Mouse (Mus musculus) forebrain, embryonic 13.5 days (tissue): ENCODE data around the gene Med29. TPM values are rescaled to one million over a fixed set of nuclear protein-coding genes. Genes with fewer than 3 reads are reported as not detected.

Source experiments
- ATAC-seq: fragments of 200-750 bp; cut with Nextera tagmentation; 2 replicates; pipeline ENCODE4 v1.8.0; 2017
- H3K27ac ChIP-seq: fragments of 300-500 bp; sonication (generic); 2 replicates; pipeline ENCODE4 v1.5.1; 2015; ENCODE audit warnings: inconsistent platforms, mild to moderate bottlenecking, moderate library complexity
- H3K27me3 ChIP-seq: fragments of 300-500 bp; sonication (generic); 2 replicates; pipeline ENCODE4 v1.6.1; 2015; ENCODE audit warnings: mild to moderate bottlenecking, inconsistent platforms
- H3K36me3 ChIP-seq: fragments of 300-500 bp; sonication (generic); 2 replicates; pipeline ENCODE4 v1.6.1; 2015; ENCODE audit warnings: mild to moderate bottlenecking, inconsistent platforms; ENCODE audit not compliant: poor library complexity, severe bottlenecking
- H3K4me1 ChIP-seq: fragments of 300-500 bp; sonication (generic); 2 replicates; pipeline ENCODE4 v1.6.1; 2015; ENCODE audit warnings: inconsistent platforms
- H3K4me2 ChIP-seq: fragments of 300-500 bp; sonication (generic); 2 replicates; pipeline ENCODE4 v1.6.1; 2015; ENCODE audit warnings: inconsistent platforms, mild to moderate bottlenecking, moderate library complexity
- H3K4me3 ChIP-seq: fragments of 300-500 bp; sonication (generic); 2 replicates; pipeline ENCODE4 v1.5.1; 2015; ENCODE audit warnings: mild to moderate bottlenecking, inconsistent platforms
- H3K9ac ChIP-seq: fragments of 300-500 bp; sonication (generic); 2 replicates; pipeline ENCODE4 v1.6.1; 2015; ENCODE audit warnings: mild to moderate bottlenecking, inconsistent platforms
- H3K9me3 ChIP-seq: fragments of 300-500 bp; sonication (generic); replicated peaks from 2 replicates; pipeline ENCODE4 v1.6.1; 2016; ENCODE audit warnings: inconsistent platforms
- WGBS: fragments of 180-500 bp; shearing (Covaris S2); methylation state at CpG from one replicate; pipeline ENCODE4 v1.1.7; 2015; 5-methylcytosine and 5-hydroxymethylcytosine counted together
- polyA plus RNA-seq: library from polyadenylated mRNA; unstranded; fragments of >200 nt; fragmentation: Nextera tagmentation; extraction: Ambion mirVana; gene quantifications from 2 replicates; pipeline ENCODE4 v1.2.1, GENCODE M21; 2015

Gene Med29
- polyA plus RNA-seq, 1 experiment from 2014 or later = 49.3 TPM

DNA sequence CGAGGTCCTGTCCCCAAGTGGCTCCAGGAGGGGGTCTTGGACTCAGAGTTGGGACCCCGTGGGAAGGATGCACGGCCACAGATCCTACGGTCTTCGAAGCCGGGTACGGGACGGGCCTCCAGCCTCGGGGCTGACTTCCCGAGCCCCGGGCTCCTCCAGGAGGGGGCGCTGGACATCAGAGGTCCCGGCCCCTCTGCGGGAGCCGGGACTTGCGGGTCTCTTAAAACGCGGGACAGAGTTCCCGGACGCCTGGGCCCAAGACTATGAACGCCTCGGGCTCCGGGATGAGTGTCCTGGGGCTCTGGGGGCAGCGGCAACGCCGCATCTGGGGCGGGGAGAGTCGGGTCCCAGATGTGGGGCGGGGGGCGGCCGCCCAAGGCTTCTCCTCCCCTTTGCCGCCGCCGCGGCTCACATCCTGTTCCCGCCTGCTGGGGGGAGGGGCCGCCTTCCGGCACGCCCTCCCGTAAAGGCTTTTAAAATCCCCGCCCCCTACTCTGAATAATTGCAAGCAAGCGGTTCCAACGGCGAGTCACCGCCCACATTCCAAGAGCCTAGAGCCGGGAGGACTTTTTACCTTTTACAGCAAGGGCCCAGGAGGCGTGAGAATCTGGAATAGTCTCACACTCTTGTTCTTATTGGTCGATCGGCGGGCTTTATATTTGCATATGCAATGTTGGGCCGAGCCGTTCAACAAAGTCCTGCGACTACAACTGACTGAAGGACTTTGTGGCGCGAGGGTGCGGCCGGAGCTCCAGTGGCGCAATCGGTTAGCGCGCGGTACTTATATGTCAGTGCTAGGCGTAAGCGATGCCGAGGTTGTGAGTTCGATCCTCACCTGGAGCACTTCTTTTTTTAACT lies 20.0 kb downstream of the Med29 start, which contains the start of gene Plekhg2:
Gene Plekhg2, minus strand, starts transcription at position 349 of the 858 bp plus-strand sequence.
- H3K4me1 ChIP-seq = peaks cover 48% of the 10 kb centered on the region
- H3K4me2 ChIP-seq = peak within 1 kb of the TSS; percentile 87
- peak within 1 kb of the TSS; percentile 88 for H3K27ac ChIP-seq
- no peaks in the 10 kb centered on the region for H3K27me3 ChIP-seq
- no peaks in the 10 kb centered on the region for H3K9me3 ChIP-seq
- H3K36me3 ChIP-seq = peaks cover 22% of the 10 kb centered on the region
- peak; percentile 80 for ATAC-seq
- H3K4me3 ChIP-seq = peak within 1 kb of the TSS; percentile 81
- under 1% methylated on average over 59 of the region's 66 CpGs for whole genome bisulfite sequencing
- peak within 1 kb of the TSS; percentile 88 for H3K9ac ChIP-seq

DNA sequence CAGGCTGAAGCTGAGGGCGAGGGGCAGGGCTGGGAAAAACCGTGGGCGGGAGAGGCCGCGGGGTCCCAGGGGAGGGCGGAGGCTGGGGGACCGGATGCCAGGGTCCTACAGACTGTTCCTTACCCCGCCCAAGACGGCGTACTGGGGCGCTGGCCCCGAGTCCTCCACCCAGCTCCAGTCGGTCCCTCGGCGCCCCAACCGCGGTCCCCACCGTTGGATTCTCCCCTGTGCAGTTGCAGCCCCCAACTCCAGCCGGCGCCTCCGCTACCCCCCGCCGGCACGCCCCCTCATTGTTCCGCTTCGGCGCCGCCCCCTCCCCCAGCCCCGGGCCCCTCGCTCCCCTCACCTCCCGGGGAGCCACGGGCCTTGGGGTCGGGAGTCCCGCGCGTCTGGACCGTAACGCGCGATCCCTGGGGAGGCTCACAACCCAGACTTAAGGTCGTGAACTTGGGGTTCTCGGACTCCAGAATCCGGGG lies 21.0 kb downstream of the Med29 start:
- Histone ChIP-seq H3K4me2 (peak overlapping the region; percentile 87), H3K9me3 (no peaks in the 10 kb centered on the region), H3K4me1 (peaks cover 42% of the 10 kb centered on the region), H3K27ac (peak overlapping the region; percentile 88), H3K27me3 (no peaks in the 10 kb centered on the region), H3K36me3 (peaks cover 32% of the 10 kb centered on the region), H3K4me3 (peak overlapping the region; percentile 81), H3K9ac (peak overlapping the region; percentile 88)
- peak; percentile 4; the same call in 1 of the 2 replicates for ATAC-seq
- under 1% methylated on average over 21 of the region's 43 CpGs for WGBS

DNA sequence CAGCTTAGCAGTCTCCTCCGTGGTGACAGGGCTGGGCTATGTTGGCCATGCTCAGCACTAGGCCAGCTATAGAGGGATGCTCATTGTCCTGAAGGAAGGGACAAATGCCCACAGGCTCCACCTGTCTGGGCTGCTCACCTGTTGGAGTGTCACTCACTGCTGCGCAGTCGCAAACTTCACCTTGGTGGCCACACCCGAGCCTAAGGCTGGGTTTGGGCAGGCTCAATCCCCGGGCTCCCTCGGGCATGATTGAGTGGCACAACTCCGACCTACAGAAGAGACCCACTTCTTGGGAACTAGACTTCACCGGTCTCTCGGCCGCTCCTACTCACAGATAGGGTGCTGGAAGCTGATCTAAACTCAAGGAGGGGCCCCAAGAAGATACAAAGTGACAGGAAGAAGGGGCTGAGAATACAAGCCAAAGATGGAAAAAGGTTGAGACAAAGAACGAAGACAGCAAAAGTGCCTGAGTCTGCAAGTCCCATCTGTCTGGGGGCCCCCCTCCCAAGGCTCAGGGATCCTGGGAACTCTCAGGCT lies 21.5 kb downstream of the Med29 start:
- H3K4me2 ChIP-seq = peak overlapping the region; percentile 87
- H3K4me1 ChIP-seq = peaks cover 37% of the 10 kb centered on the region
- H3K27ac ChIP-seq = peak overlapping the region; percentile 88
- H3K4me3 ChIP-seq = peak overlapping the region; percentile 81
- H3K36me3 ChIP-seq = peaks cover 37% of the 10 kb centered on the region
- H3K9ac ChIP-seq = peak overlapping the region; percentile 88
- ATAC-seq = no peak
- H3K27me3 ChIP-seq = no peaks in the 10 kb centered on the region
- H3K9me3 ChIP-seq = no peaks in the 10 kb centered on the region
- 6% methylated on average over 11 of the region's 11 CpGs for WGBS

- peaks cover 30% of the 10 kb centered on the region for H3K4me1 ChIP-seq
- peak overlapping the region; percentile 88 for H3K9ac ChIP-seq
- ATAC-seq = no peak
- peak overlapping the region; percentile 87 for H3K4me2 ChIP-seq
- no peaks in the 10 kb centered on the region for H3K27me3 ChIP-seq
- WGBS = 92% methylated on average over 14 of the region's 14 CpGs
- H3K4me3 ChIP-seq = peak overlapping the region; percentile 81
- no peaks in the 10 kb centered on the region for H3K9me3 ChIP-seq
- H3K27ac ChIP-seq = no peak overlapping the region
- H3K36me3 ChIP-seq = peaks cover 47% of the 10 kb centered on the region
These were observed 22.5 kb downstream of the Med29 start for GRCm38 (mm10) chr7:28370051-28370450.

- H3K27me3 ChIP-seq = no peaks in the 10 kb centered on the region
- peaks cover 20% of the 10 kb centered on the region for H3K4me1 ChIP-seq
- H3K4me2 ChIP-seq = no peak overlapping the region
- H3K9me3 ChIP-seq = no peaks in the 10 kb centered on the region
- 94% methylated on average over 16 of the region's 16 CpGs for WGBS
- no peak for ATAC-seq
- no peak overlapping the region for H3K27ac ChIP-seq
- no peak overlapping the region for H3K4me3 ChIP-seq
- H3K9ac ChIP-seq = peak overlapping the region; percentile 30; the same call in 1 of the 2 replicates
- H3K36me3 ChIP-seq = peaks cover 63% of the 10 kb centered on the region
These were observed 24.1 kb downstream of the Med29 start for GRCm38 (mm10) chr7:28368276-28368920.

- WGBS = 89% methylated on average over 16 of the region's 16 CpGs
- Histone ChIP-seq H3K4me2 (no peak overlapping the region), H3K9me3 (no peaks in the 10 kb centered on the region), H3K27ac (no peak overlapping the region), H3K27me3 (no peaks in the 10 kb centered on the region), H3K4me1 (peaks cover 20% of the 10 kb centered on the region), H3K36me3 (peaks cover 69% of the 10 kb centered on the region), H3K4me3 (no peak overlapping the region), H3K9ac (peak overlapping the region; percentile 30; the same call in 1 of the 2 replicates)
- no peak for ATAC-seq
These were observed 24.7 kb downstream of the Med29 start for GRCm38 (mm10) chr7:28367663-28368275.

GRCm38 (mm10) chr7:28362441-28363060 lies 30.0 kb downstream of the Med29 start:
- no peak for ATAC-seq
- H3K9ac ChIP-seq = no peak overlapping the region
- no peak overlapping the region for H3K4me3 ChIP-seq
- H3K9me3 ChIP-seq = no peaks in the 10 kb centered on the region
- peaks cover 87% of the 10 kb centered on the region for H3K36me3 ChIP-seq
- H3K4me2 ChIP-seq = no peak overlapping the region
- WGBS = 91% methylated on average over 16 of the region's 16 CpGs
- H3K27me3 ChIP-seq = no peaks in the 10 kb centered on the region
- no peak overlapping the region for H3K27ac ChIP-seq
- H3K4me1 ChIP-seq = peaks cover 12% of the 10 kb centered on the region

- Histone ChIP-seq H3K36me3 (peaks cover 79% of the 10 kb centered on the region), H3K4me2 (no peak overlapping the region), H3K4me1 (peaks cover 19% of the 10 kb centered on the region), H3K27me3 (no peaks in the 10 kb centered on the region), H3K9ac (no peak overlapping the region), H3K27ac (no peak overlapping the region), H3K4me3 (no peak overlapping the region), H3K9me3 (no peaks in the 10 kb centered on the region)
- 97% methylated on average over 20 of the region's 20 CpGs for WGBS
- no peak for ATAC-seq
These were observed 30.7 kb downstream of the Med29 start for GRCm38 (mm10) chr7:28361647-28362341.

- Histone ChIP-seq H3K9ac (no peak overlapping the region), H3K4me3 (no peak overlapping the region), H3K27me3 (no peaks in the 10 kb centered on the region), H3K36me3 (peaks cover 66% of the 10 kb centered on the region), H3K4me2 (no peak overlapping the region), H3K4me1 (peaks cover 19% of the 10 kb centered on the region), H3K27ac (no peak overlapping the region), H3K9me3 (no peaks in the 10 kb centered on the region)
- 98% methylated on average over 6 of the region's 6 CpGs for WGBS
- ATAC-seq = no peak
These were observed 32.2 kb downstream of the Med29 start for GRCm38 (mm10) chr7:28360291-28360690.

GRCm38 (mm10) chr7:28359854-28360253 lies 32.7 kb downstream of the Med29 start:
- Histone ChIP-seq H3K9ac (no peak overlapping the region), H3K27me3 (no peaks in the 10 kb centered on the region), H3K4me3 (no peak overlapping the region), H3K36me3 (peaks cover 65% of the 10 kb centered on the region), H3K4me2 (no peak overlapping the region), H3K9me3 (no peaks in the 10 kb centered on the region), H3K4me1 (peaks cover 19% of the 10 kb centered on the region), H3K27ac (no peak overlapping the region)
- ATAC-seq = no peak
- 90% methylated on average over 10 of the region's 10 CpGs for WGBS

DNA sequence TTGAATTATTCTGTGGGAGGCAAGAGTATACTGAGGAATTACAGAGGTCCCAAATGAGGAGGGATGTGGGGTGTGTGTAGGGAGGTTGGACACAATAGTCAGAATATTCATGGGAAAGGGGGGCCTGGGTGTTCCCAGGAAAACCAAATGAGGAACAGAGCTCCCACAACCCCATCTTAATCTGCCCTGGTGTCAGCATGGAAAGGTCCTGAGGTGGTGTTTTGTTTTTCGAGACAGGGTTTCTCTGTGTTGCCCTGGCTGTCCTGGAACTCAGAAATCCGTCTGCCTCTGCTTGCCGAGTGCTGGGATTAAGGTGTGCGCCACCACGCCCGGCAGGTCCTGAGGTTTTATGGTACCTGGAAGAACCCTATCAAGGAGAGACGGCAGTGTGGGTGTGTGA lies 34.1 kb downstream of the Med29 start:
- Histone ChIP-seq H3K4me1 (peaks cover 19% of the 10 kb centered on the region), H3K4me2 (0 out of 2 replicates have a peak overlapping the region, but pooled peaks have one; percentile 12), H3K27me3 (no peaks in the 10 kb centered on the region), H3K27ac (peak overlapping the region; percentile 35), H3K4me3 (0 out of 2 replicates have a peak overlapping the region, but pooled peaks have one; percentile 7), H3K36me3 (peaks cover 64% of the 10 kb centered on the region), H3K9ac (0 out of 2 replicates have a peak overlapping the region, but pooled peaks have one; percentile 18), H3K9me3 (no peaks in the 10 kb centered on the region)
- ATAC-seq = no peak
- WGBS = 37% methylated on average over 7 of the region's 7 CpGs
